Mouse (Mus musculus) brain, embryonic 14.5 days (tissue): ENCODE measurements around the gene Hoxc10.

ENCODE experiments used
- CTCF ChIP-seq: fragments of 200-500 bp; IDR thresholded peaks from 2 replicates; pipeline ENCODE4 v1.5.1; 2012; ENCODE audit warnings: inconsistent platforms, mild to moderate bottlenecking, moderate library complexity, borderline replicate concordance; ENCODE audit not compliant: insufficient read depth, insufficient read length; ENCODE audit errors: extremely low read depth
- POLR2A ChIP-seq: fragments of 200-500 bp; IDR thresholded peaks from 2 replicates; pipeline ENCODE4 v1.6.1; 2012; ENCODE audit warnings: mild to moderate bottlenecking, inconsistent platforms, borderline replicate concordance; ENCODE audit not compliant: poor library complexity, insufficient read depth, insufficient read length, severe bottlenecking; ENCODE audit errors: extremely low read depth

- TF ChIP-seq CTCF (no peak), POLR2A (no peak)
Measured at GRCm38 (mm10) chr15:102955007-102955382, 11.6 kb upstream of the Hoxc10 start.
